9 mouse cellular contexts compared by ENCODE assay signal in genomic region chr1:80180128-80180527, GRCm38 (mm10). TPM values are rescaled to one million over a fixed set of nuclear protein-coding genes. Genes with fewer than 3 reads are reported as not detected.
DNase-seq lines count a peak whose midpoint lies in the region; ATAC-seq and TF ChIP-seq lines count a peak whose summit lies in the region.
"Had no signal": no experiment of that assay in that cellular context is flagged by ENCODE, and none has a peak within 500 bp of the region (broad histone marks: within the 10 kb centered on the region; RNA-seq: fewer than 3 reads in every experiment).

No protein-coding gene starts in this region.

- no peak overlapping the region for H3K27ac ChIP-seq in heart, embryonic 12.5 days (ENCODE audit: poor library complexity, severe bottlenecking)
- H3K27ac ChIP-seq in midbrain, embryonic 14.5 days (replicated peaks; ENCODE audit: low read depth, low read length), result no peak overlapping the region
- H3K27ac ChIP-seq in midbrain, embryonic 11.5 days (ENCODE audit: low read depth, low read length), result no peak overlapping the region
- H3K27ac ChIP-seq in lung, postnatal 0 days (ENCODE audit: low read length), result no peak overlapping the region
- H3K27ac ChIP-seq: neural tube, embryonic 12.5 days had no signal

- peak; percentile 42; the same call in 1 of the 2 replicates for TF ChIP-seq CTCF in lung, postnatal 0 days (IDR thresholded peaks at IDR 0.05)

- WGBS in heart, embryonic 12.5 days, result 60% methylated on average over 7 of the region's 7 CpGs
- WGBS in midbrain, embryonic 14.5 days, result 64% methylated on average over 7 of the region's 7 CpGs
- WGBS in midbrain, embryonic 11.5 days, result 68% methylated on average over 7 of the region's 7 CpGs
- WGBS in lung, postnatal 0 days, result 64% methylated on average over 7 of the region's 7 CpGs

- no peak for TF ChIP-seq EP300 in lung, postnatal 0 days (IDR thresholded peaks at IDR 0.05)

- DNase-seq in heart, adult 11 months, result peak; percentile 79
- DNase-seq in midbrain, embryonic 14.5 days, result peak; percentile 69
- DNase-seq in midbrain, embryonic 11.5 days (ENCODE audit: low spot score, missing footprints), result no peak
- peak; percentile 40 for DNase-seq in c-Kit-positive CD71-negative TER-119-negative erythroid progenitor cells, embryonic 14.5 days (ENCODE audit: low read depth)
- no peak for DNase-seq in lung, postnatal 0 days (ENCODE audit: low spot score)
- DNase-seq in urinary bladder, postnatal 4 days (ENCODE audit: low spot score in 2 of 2), result no peak
- DNase-seq in layer of hippocampus, adult 11-12 months (ENCODE audit: low spot score), result no peak

- H3K9me3 ChIP-seq in heart, embryonic 12.5 days (replicated peaks), result no peaks in the 10 kb centered on the region
- H3K9me3 ChIP-seq in midbrain, embryonic 14.5 days (ENCODE audit: control insufficient read depth, low read length), result no peaks in the 10 kb centered on the region
- no peaks in the 10 kb centered on the region for H3K9me3 ChIP-seq in midbrain, embryonic 11.5 days (ENCODE audit: control insufficient read depth, low read length)
- no peaks in the 10 kb centered on the region for H3K9me3 ChIP-seq in lung, postnatal 0 days (ENCODE audit: low read length)
- H3K9me3 ChIP-seq: neural tube, embryonic 12.5 days had no signal

- H3K4me2 ChIP-seq in heart, embryonic 12.5 days, result no peak overlapping the region
- H3K4me2 ChIP-seq in midbrain, embryonic 14.5 days (ENCODE audit: low read length), result no peak overlapping the region
- H3K4me2 ChIP-seq in midbrain, embryonic 11.5 days, result no peak overlapping the region
- no peak overlapping the region for H3K4me2 ChIP-seq in lung, postnatal 0 days (replicated peaks; ENCODE audit: low read depth, low read length)
- H3K4me2 ChIP-seq: neural tube, embryonic 12.5 days had no signal

- no peaks in the 10 kb centered on the region for H3K4me1 ChIP-seq in heart, embryonic 12.5 days (replicated peaks)
- H3K4me1 ChIP-seq in midbrain, embryonic 14.5 days (ENCODE audit: control insufficient read depth, insufficient read depth, low read length), result no peaks in the 10 kb centered on the region
- H3K4me1 ChIP-seq in midbrain, embryonic 11.5 days (ENCODE audit: control insufficient read depth, insufficient read depth, low read length), result no peaks in the 10 kb centered on the region
- H3K4me1 ChIP-seq in lung, postnatal 0 days (ENCODE audit: insufficient read depth, low read depth, low read length), result no peaks in the 10 kb centered on the region
- H3K4me1 ChIP-seq: neural tube, embryonic 12.5 days had no signal

- H3K27me3 ChIP-seq in heart, embryonic 12.5 days (replicated peaks), result no peaks in the 10 kb centered on the region; the same call in 1 of the 2 replicates
- H3K27me3 ChIP-seq in midbrain, embryonic 14.5 days (ENCODE audit: control insufficient read depth, insufficient read depth, low read length), result no peaks in the 10 kb centered on the region
- no peaks in the 10 kb centered on the region for H3K27me3 ChIP-seq in midbrain, embryonic 11.5 days (ENCODE audit: control insufficient read depth, insufficient read depth, low read length)
- no peaks in the 10 kb centered on the region for H3K27me3 ChIP-seq in lung, postnatal 0 days (replicated peaks; ENCODE audit: insufficient read depth, low read length)
- H3K27me3 ChIP-seq: neural tube, embryonic 12.5 days had no signal

- H3K36me3 ChIP-seq in heart, embryonic 12.5 days, result no peaks in the 10 kb centered on the region
- no peaks in the 10 kb centered on the region for H3K36me3 ChIP-seq in midbrain, embryonic 14.5 days (ENCODE audit: control insufficient read depth, insufficient read depth, low read length)
- no peaks in the 10 kb centered on the region for H3K36me3 ChIP-seq in midbrain, embryonic 11.5 days (ENCODE audit: control insufficient read depth, insufficient read depth, low read length)
- H3K36me3 ChIP-seq in lung, postnatal 0 days (ENCODE audit: insufficient read depth, low read length), result no peaks in the 10 kb centered on the region
- H3K36me3 ChIP-seq: neural tube, embryonic 12.5 days had no signal

- H3K9ac ChIP-seq in heart, embryonic 12.5 days, result no peak overlapping the region
- no peak overlapping the region for H3K9ac ChIP-seq in midbrain, embryonic 14.5 days (replicated peaks; ENCODE audit: low read length)
- H3K9ac ChIP-seq in midbrain, embryonic 11.5 days (ENCODE audit: low read length), result no peak overlapping the region
- H3K9ac ChIP-seq in lung, postnatal 0 days (replicated peaks; ENCODE audit: low read depth), result no peak overlapping the region
- H3K9ac ChIP-seq: neural tube, embryonic 12.5 days had no signal

- ATAC-seq in heart, embryonic 12.5 days (ENCODE audit: insufficient number of reproducible peaks, low FRiP score), result no peak
- ATAC-seq in midbrain, embryonic 14.5 days (ENCODE audit: low FRiP score, low TSS enrichment), result no peak
- no peak for ATAC-seq in midbrain, embryonic 11.5 days (ENCODE audit: low FRiP score)
- no peak for ATAC-seq in lung, postnatal 0 days

- no peak overlapping the region for H3K4me3 ChIP-seq in heart, embryonic 12.5 days
- no peak overlapping the region for H3K4me3 ChIP-seq in midbrain, embryonic 14.5 days (replicated peaks; ENCODE audit: low read depth, low read length)
- no peak overlapping the region for H3K4me3 ChIP-seq in midbrain, embryonic 11.5 days (ENCODE audit: low read depth, low read length)
- no peak overlapping the region for H3K4me3 ChIP-seq in lung, postnatal 0 days (ENCODE audit: low read depth, low read length)
- H3K4me3 ChIP-seq: neural tube, embryonic 12.5 days had no signal

RNA-seq across cellular contexts. Expression of gene Fam124b, which starts 38.1 kb away (rescaled TPM):
- polyA plus RNA-seq in heart, embryonic 12.5 days (2016; fragmentation: Nextera tagmentation; extraction: Ambion mirVana), result 0.11 and 0.31 TPM in 2 replicates
- 0.49 and 0.59 TPM in 2 replicates for polyA plus RNA-seq in midbrain, embryonic 14.5 days (2014; fragmentation: Nextera tagmentation; extraction: Ambion mirVana)
- 0.25 and 0.31 TPM in 2 replicates for polyA plus RNA-seq in midbrain, embryonic 11.5 days (2014; fragmentation: Nextera tagmentation; extraction: Ambion mirVana)
- 3.8 and 4.7 TPM in 2 replicates for polyA plus RNA-seq in lung, postnatal 0 days (2015; fragmentation: Nextera tagmentation; extraction: Ambion mirVana)

Comparison
In these comparisons a context has a peak if more than half of its experiments do, and no peak if none do; other contexts are left out.
1. DNase-seq: peak in heart, adult 11 months (single experiment), midbrain, embryonic 14.5 days (single experiment) and c-Kit-positive CD71-negative TER-119-negative erythroid progenitor cells, embryonic 14.5 days (single experiment); none in midbrain, embryonic 11.5 days (single experiment), lung, postnatal 0 days (single experiment), urinary bladder, postnatal 4 days (0 of 2) and layer of hippocampus, adult 11-12 months (single experiment).